Mouse (Mus musculus): ENCODE results near the gene Dhrs13. TPM values are rescaled to one million over a fixed set of nuclear protein-coding genes. Genes with fewer than 3 reads are reported as not detected.

The Dhrs13 gene
- polyA plus RNA-seq, 1 experiment, result 10.8 TPM

DNA sequence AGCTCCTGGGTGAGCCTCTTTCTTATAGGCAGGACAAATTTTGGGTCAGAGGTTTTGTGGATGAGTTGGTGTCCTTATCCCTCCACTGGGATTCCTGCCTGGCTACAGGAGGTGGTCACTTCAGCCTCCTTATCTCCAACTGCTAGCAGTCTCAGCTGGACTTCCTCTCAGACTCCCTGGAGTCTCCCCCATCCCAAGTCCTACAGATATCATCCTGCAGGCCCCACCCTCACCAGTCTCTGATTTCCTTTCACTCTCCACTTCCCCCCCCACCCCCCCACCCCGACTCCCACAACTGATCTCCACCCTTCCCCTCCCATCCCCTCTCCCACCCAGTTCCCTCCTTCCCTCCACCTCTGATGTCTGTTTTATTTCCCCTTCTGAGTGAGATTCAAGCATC lies 51.5 kb downstream of the Dhrs13 start:
- WGBS, result 20% methylated on average over 1 of the region's 1 CpGs
- Histone ChIP-seq H3K27ac (ENCODE audit: control insufficient read depth, insufficient read depth, low read depth, low read length, poor library complexity) (no peak overlapping the region), H3K4me1 (ENCODE audit: control insufficient read depth, insufficient read depth, low read length) (peaks cover 2% of the 10 kb centered on the region; the same call in 1 of the 2 replicates), H3K4me3 (replicated peaks; ENCODE audit: control insufficient read depth, low read depth, low read length) (no peak overlapping the region)
- no peak for TF ChIP-seq POLR2A (IDR thresholded peaks at IDR 0.05; ENCODE audit: borderline replicate concordance, control insufficient read depth, low read depth, low read length)
- no peak for TF ChIP-seq CTCF (IDR thresholded peaks at IDR 0.05; ENCODE audit: control insufficient read depth, insufficient read depth, low read length)

DNA sequence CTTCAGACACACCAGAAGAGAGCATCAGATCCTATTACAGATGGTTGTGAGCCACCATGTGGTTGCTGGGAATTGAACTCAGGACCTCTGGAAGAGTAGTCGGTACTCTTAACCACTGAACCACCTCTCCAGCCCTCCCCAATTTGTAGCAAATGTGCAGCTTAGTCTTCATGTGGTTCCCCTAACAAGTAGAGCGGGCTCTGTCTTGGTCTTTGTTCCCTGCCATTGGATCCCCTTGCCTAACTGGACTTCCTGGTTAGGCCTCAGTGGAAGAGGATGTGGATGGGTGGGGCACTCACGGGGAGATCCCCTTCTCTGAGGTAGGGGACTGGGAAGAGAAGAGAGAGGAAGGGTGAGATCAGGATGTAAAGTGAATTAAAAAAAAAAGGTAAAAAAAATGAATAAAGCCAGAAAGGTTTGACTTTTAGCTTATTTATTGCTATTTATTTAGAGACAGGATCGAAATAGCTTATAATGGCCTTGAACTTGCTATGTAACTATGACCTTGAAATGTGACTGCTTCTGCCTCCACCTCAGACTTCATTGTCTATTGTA lies 54.9 kb downstream of the Dhrs13 start:
- no peak for TF ChIP-seq CTCF (IDR thresholded peaks at IDR 0.05; ENCODE audit: control insufficient read depth, insufficient read depth, low read length)
- TF ChIP-seq POLR2A (IDR thresholded peaks at IDR 0.05; ENCODE audit: borderline replicate concordance, control insufficient read depth, low read depth, low read length), result no peak
- H3K4me1 ChIP-seq (ENCODE audit: control insufficient read depth, insufficient read depth, low read length), result no peaks in the 10 kb centered on the region; the same call in 1 of the 2 replicates
- no peak overlapping the region for H3K4me3 ChIP-seq (replicated peaks; ENCODE audit: control insufficient read depth, low read depth, low read length)
- WGBS, result 67% methylated on average over 4 of the region's 4 CpGs
- no peak overlapping the region for H3K27ac ChIP-seq (ENCODE audit: control insufficient read depth, insufficient read depth, low read depth, low read length, poor library complexity)

Other genes with a start within 250 kb of the Dhrs13 start
- not detected in 2 replicates for gene Gm10277, start 244.5 kb upstream of the Dhrs13 start, polyA plus RNA-seq (2011; ENCODE audit: insufficient read depth, insufficient read length, low replicate concordance, missing spikeins)
- 2.8 and 3.8 TPM in 2 replicates for gene Pipox, start 138.2 kb upstream of the Dhrs13 start, polyA plus RNA-seq (2011; ENCODE audit: insufficient read depth, insufficient read length, low replicate concordance, missing spikeins)
- 0.43 and 0.67 TPM in 2 replicates for gene Sez6, start 101.5 kb upstream of the Dhrs13 start, polyA plus RNA-seq (2011; ENCODE audit: insufficient read depth, insufficient read length, low replicate concordance, missing spikeins)
- 41.8 and 59.4 TPM in 2 replicates for gene Phf12, start 49.5 kb upstream of the Dhrs13 start, polyA plus RNA-seq (2011; ENCODE audit: insufficient read depth, insufficient read length, low replicate concordance, missing spikeins)
- gene Flot2, start 5.7 kb downstream of the Dhrs13 start, polyA plus RNA-seq (2011; ENCODE audit: insufficient read depth, insufficient read length, low replicate concordance, missing spikeins), result 21.1 and 44.1 TPM in 2 replicates
- 9.8 and 16.3 TPM in 2 replicates for gene Eral1, start 48.1 kb downstream of the Dhrs13 start, polyA plus RNA-seq (2011; ENCODE audit: insufficient read depth, insufficient read length, low replicate concordance, missing spikeins)
- gene Fam222b, start 62.4 kb downstream of the Dhrs13 start, polyA plus RNA-seq (2011; ENCODE audit: insufficient read depth, insufficient read length, low replicate concordance, missing spikeins), result 5.3 and 12.3 TPM in 2 replicates
- gene Traf4, start 133.3 kb downstream of the Dhrs13 start, polyA plus RNA-seq (2011; ENCODE audit: insufficient read depth, insufficient read length, low replicate concordance, missing spikeins), result 20.6 and 30.0 TPM in 2 replicates
- gene Nek8, start 144.4 kb downstream of the Dhrs13 start, polyA plus RNA-seq (2011; ENCODE audit: insufficient read depth, insufficient read length, low replicate concordance, missing spikeins), result 10.4 and 17.8 TPM in 2 replicates
- 48.0 and 66.6 TPM in 2 replicates for gene Tlcd1, start 144.4 kb downstream of the Dhrs13 start, polyA plus RNA-seq (2011; ENCODE audit: insufficient read depth, insufficient read length, low replicate concordance, missing spikeins)
- gene Rpl23a, start 151.3 kb downstream of the Dhrs13 start, polyA plus RNA-seq (2011; ENCODE audit: insufficient read depth, insufficient read length, low replicate concordance, missing spikeins), result 181 and 299 TPM in 2 replicates
- 5.2 and 8.6 TPM in 2 replicates for gene Rab34, start 156.2 kb downstream of the Dhrs13 start, polyA plus RNA-seq (2011; ENCODE audit: insufficient read depth, insufficient read length, low replicate concordance, missing spikeins)
- gene Proca1, start 161.1 kb downstream of the Dhrs13 start, polyA plus RNA-seq (2011; ENCODE audit: insufficient read depth, insufficient read length, low replicate concordance, missing spikeins), result 2.6 and 3.3 TPM in 2 replicates
- gene Sdf2, start 213.5 kb downstream of the Dhrs13 start, polyA plus RNA-seq (2011; ENCODE audit: insufficient read depth, insufficient read length, low replicate concordance, missing spikeins), result 47.7 and 67.8 TPM in 2 replicates
- 15.1 and 30.7 TPM in 2 replicates for gene Supt6, start 213.7 kb downstream of the Dhrs13 start, polyA plus RNA-seq (2011; ENCODE audit: insufficient read depth, insufficient read length, low replicate concordance, missing spikeins)
- 25.9 and 50.3 TPM in 2 replicates for gene 2610507B11Rik, start 229.5 kb downstream of the Dhrs13 start, polyA plus RNA-seq (2011; ENCODE audit: insufficient read depth, insufficient read length, low replicate concordance, missing spikeins)

Data from bone marrow, adult 2 months (tissue).